Mouse (Mus musculus): ENCODE results near the gene Trim39.

DNA sequence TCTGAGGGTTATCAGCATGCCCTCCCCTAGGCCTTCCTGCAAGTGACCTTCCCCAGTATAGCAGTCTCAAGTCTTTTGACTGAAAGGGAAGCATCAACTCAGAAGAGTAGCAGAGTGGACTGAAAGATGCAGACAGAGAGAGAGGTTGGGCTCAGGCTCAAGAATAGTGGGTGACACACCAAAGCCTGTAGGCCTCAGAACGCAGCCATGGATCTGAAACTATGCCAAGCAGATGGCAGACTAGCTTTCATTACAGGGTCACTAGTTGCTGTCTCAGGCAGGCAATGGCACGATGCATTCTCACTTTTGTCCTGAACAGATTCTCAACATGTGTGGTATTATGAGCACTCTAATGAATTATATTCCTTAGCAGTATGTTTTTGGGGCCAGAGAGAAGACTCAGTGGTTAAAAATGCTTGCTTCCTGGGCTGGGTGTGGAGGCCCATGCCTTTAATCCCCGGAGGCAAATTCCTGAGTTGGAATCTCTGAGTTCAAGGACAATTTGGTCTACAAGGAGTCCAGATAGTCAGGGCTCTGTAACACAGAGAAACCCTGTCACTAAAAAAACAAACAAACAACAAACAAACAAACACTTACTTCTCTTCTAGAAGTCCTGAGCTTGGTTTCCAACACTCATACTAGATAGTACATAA is 7.6 kb downstream of the Trim39 start:
- TF ChIP-seq CTCF (IDR thresholded peaks at IDR 0.05; ENCODE audit: control insufficient read depth, insufficient read depth, insufficient read length), result no peak
- no peak for TF ChIP-seq MYOG (IDR thresholded peaks at IDR 0.05; ENCODE audit: control insufficient read depth, extremely low read depth, insufficient read length)

Measured in C2C12 (cell line).